Mouse (Mus musculus) midbrain, postnatal 0 days (tissue): ENCODE measurements at regions not wholly inside any gene's neighbourhood (a gene's known extent, or its start where the extent isn't known, plus 50 kb on each side); places are given as distances from the start of the nearest gene placed in this dataset.

ENCODE experiments used
- ATAC-seq: fragments of 200-750 bp; cut with Nextera tagmentation; 2 replicates; pipeline ENCODE4 v1.8.0; 2017; ENCODE audit warnings: moderate number of reproducible peaks, mild to moderate bottlenecking, moderate TSS enrichment, moderate library complexity; ENCODE audit not compliant: low FRiP score
- DNase-seq: peaks from one replicate; pipeline ENCODE4 v3.0.0-alpha.2; 2015; ENCODE audit warnings: low spot score
- H3K27ac ChIP-seq: fragments of 300-500 bp; sonication (generic); 2 replicates; pipeline ENCODE4 v1.5.1; 2014; ENCODE audit warnings: low read depth, mild to moderate bottlenecking, low read length, mixed read lengths
- H3K27me3 ChIP-seq: fragments of 300-500 bp; sonication (generic); 2 replicates; pipeline ENCODE4 v1.6.1; 2014; ENCODE audit warnings: low read length, control low read depth, mixed read lengths; ENCODE audit not compliant: insufficient read depth
- H3K36me3 ChIP-seq: fragments of 300-500 bp; sonication (generic); 2 replicates; pipeline ENCODE4 v1.6.1; 2014; ENCODE audit warnings: low read length, control low read depth, mixed read lengths; ENCODE audit not compliant: insufficient read depth
- H3K4me1 ChIP-seq: fragments of 300-500 bp; sonication (generic); 2 replicates; pipeline ENCODE4 v1.6.1; 2014; ENCODE audit warnings: mild to moderate bottlenecking, control low read depth, antibody characterized with exemption, low read length, mixed read lengths; ENCODE audit not compliant: insufficient read depth
- H3K4me2 ChIP-seq: fragments of 300-500 bp; sonication (generic); 2 replicates; pipeline ENCODE4 v1.6.1; 2014; ENCODE audit warnings: low read depth, mild to moderate bottlenecking, low read length, mixed read lengths; ENCODE audit not compliant: poor library complexity, severe bottlenecking
- H3K4me3 ChIP-seq: fragments of 300-500 bp; sonication (generic); 2 replicates; pipeline ENCODE4 v1.5.1; 2014; ENCODE audit warnings: low read depth, mild to moderate bottlenecking, low read length, moderate library complexity
- H3K9ac ChIP-seq: fragments of 300-500 bp; sonication (generic); replicated peaks from 2 replicates; pipeline ENCODE4 v1.6.1; 2014; ENCODE audit warnings: mild to moderate bottlenecking, low read length, moderate library complexity, mixed read lengths; ENCODE audit not compliant: poor library complexity, severe bottlenecking
- H3K9me3 ChIP-seq: fragments of 300-500 bp; sonication (generic); 2 replicates; pipeline ENCODE4 v1.6.1; 2016; ENCODE audit warnings: low read length, control low read depth
- CTCF ChIP-seq: IDR thresholded peaks from 2 replicates; pipeline ENCODE4 v1.5.1; 2016; ENCODE audit warnings: antibody characterized with exemption, mild to moderate bottlenecking
- WGBS: fragments of 180-500 bp; shearing (Covaris S2); extraction: QIAGEN DNeasy Blood & Tissue Kit; methylation state at CpG from one replicate; pipeline ENCODE4 v1.1.7; 2014; 5-methylcytosine and 5-hydroxymethylcytosine counted together

- no peaks in the 10 kb centered on the region for H3K4me1 ChIP-seq
- TF ChIP-seq CTCF, result no peak
- DNase-seq (peak; percentile 40), ATAC-seq (no peak)
- H3K27me3 ChIP-seq, result no peaks in the 10 kb centered on the region
- no peaks in the 10 kb centered on the region for H3K9me3 ChIP-seq
- no peak overlapping the region for H3K9ac ChIP-seq
- no peak overlapping the region for H3K4me2 ChIP-seq
- no peaks in the 10 kb centered on the region for H3K36me3 ChIP-seq
- no peak overlapping the region for H3K4me3 ChIP-seq
- no peak overlapping the region for H3K27ac ChIP-seq
These were observed 698.5 kb downstream of the Triml1 start for GRCm38 (mm10) chr8:42442786-42443185.

- no peak for DNase-seq
- Histone ChIP-seq H3K27ac (no peak overlapping the region), H3K27me3 (no peaks in the 10 kb centered on the region), H3K4me3 (no peak overlapping the region), H3K9me3 (no peaks in the 10 kb centered on the region), H3K4me2 (no peak overlapping the region), H3K9ac (no peak overlapping the region), H3K4me1 (no peaks in the 10 kb centered on the region), H3K36me3 (no peaks in the 10 kb centered on the region)
- no peak for ATAC-seq
- 70% methylated on average over 2 of the region's 2 CpGs for WGBS
- no peak for TF ChIP-seq CTCF
These were observed 738.7 kb downstream of the Triml1 start for GRCm38 (mm10) chr8:42402632-42403031.

- no peaks in the 10 kb centered on the region for H3K4me1 ChIP-seq
- H3K4me2 ChIP-seq, result no peak overlapping the region
- H3K4me3 ChIP-seq, result no peak overlapping the region
- no peak overlapping the region for H3K9ac ChIP-seq
- TF ChIP-seq CTCF, result no peak
- no peak for ATAC-seq
- H3K27me3 ChIP-seq, result no peaks in the 10 kb centered on the region
- no peaks in the 10 kb centered on the region for H3K9me3 ChIP-seq
- H3K27ac ChIP-seq, result no peak overlapping the region
- 80% methylated on average over 3 of the region's 3 CpGs for WGBS
- no peaks in the 10 kb centered on the region for H3K36me3 ChIP-seq
- no peak for DNase-seq
These were observed 744.4 kb downstream of the Triml1 start for GRCm38 (mm10) chr8:42396886-42397285.

- no peak overlapping the region for H3K4me3 ChIP-seq
- no peaks in the 10 kb centered on the region for H3K9me3 ChIP-seq
- no peaks in the 10 kb centered on the region for H3K36me3 ChIP-seq
- DNase-seq (no peak), ATAC-seq (no peak)
- no peaks in the 10 kb centered on the region for H3K4me1 ChIP-seq
- H3K27me3 ChIP-seq, result no peaks in the 10 kb centered on the region
- no peak overlapping the region for H3K9ac ChIP-seq
- no peak for TF ChIP-seq CTCF
- 51% methylated on average over 3 of the region's 3 CpGs for WGBS
- H3K4me2 ChIP-seq, result no peak overlapping the region
- no peak overlapping the region for H3K27ac ChIP-seq
These were observed 752.5 kb downstream of the Triml1 start for GRCm38 (mm10) chr8:42388816-42389215.

- no peak for TF ChIP-seq CTCF
- H3K36me3 ChIP-seq, result no peaks in the 10 kb centered on the region
- no peak overlapping the region for H3K27ac ChIP-seq
- WGBS, result 73% methylated on average over 3 of the region's 3 CpGs
- no peak overlapping the region for H3K9ac ChIP-seq
- H3K4me1 ChIP-seq, result no peaks in the 10 kb centered on the region
- no peak overlapping the region for H3K4me3 ChIP-seq
- no peaks in the 10 kb centered on the region for H3K9me3 ChIP-seq
- H3K4me2 ChIP-seq, result no peak overlapping the region
- peak; percentile 8 for DNase-seq
- H3K27me3 ChIP-seq, result no peaks in the 10 kb centered on the region
- no peak for ATAC-seq
These were observed 793.1 kb downstream of the Triml1 start for GRCm38 (mm10) chr8:42348073-42348603.

- Histone ChIP-seq H3K4me3 (no peak overlapping the region), H3K27me3 (no peaks in the 10 kb centered on the region), H3K36me3 (no peaks in the 10 kb centered on the region), H3K4me1 (no peaks in the 10 kb centered on the region), H3K4me2 (no peak overlapping the region), H3K27ac (no peak overlapping the region), H3K9ac (no peak overlapping the region), H3K9me3 (no peaks in the 10 kb centered on the region)
- DNase-seq (no peak), ATAC-seq (no peak)
- TF ChIP-seq CTCF, result no peak
- 88% methylated on average over 9 of the region's 9 CpGs for WGBS
These were observed 806.6 kb downstream of the Triml1 start for GRCm38 (mm10) chr8:42334708-42335107.
